Mouse (Mus musculus) myocyte (in vitro differentiated cells): ENCODE measurements at regions not wholly inside any gene's neighbourhood (a gene's known extent, or its start where the extent isn't known, plus 50 kb on each side); places are given as distances from the start of the nearest gene placed in this dataset.

Source experiments
- CEBPB ChIP-seq: IDR thresholded peaks from 2 replicates; pipeline ENCODE4 v1.6.1; 2011; ENCODE audit warnings: mild to moderate bottlenecking, moderate library complexity; ENCODE audit not compliant: poor library complexity, insufficient read depth, severe bottlenecking
- E2F4 ChIP-seq: IDR thresholded peaks from one replicate; pipeline ENCODE4 v1.6.1; 2011; ENCODE audit warnings: mild to moderate bottlenecking, control low read depth, moderate library complexity; ENCODE audit not compliant: insufficient read depth
- MAX ChIP-seq: IDR thresholded peaks from one replicate; pipeline ENCODE4 v1.6.1; 2011; ENCODE audit warnings: low read depth, mild to moderate bottlenecking, control low read depth
- MYOD1 ChIP-seq, 3 experiments: IDR thresholded peaks; one replicate each; pipeline ENCODE4 v1.6.1; 2011; ENCODE audit warnings: control low read depth in 2 of 3, low read depth in 2 of 3, mild to moderate bottlenecking in 2 of 3, moderate library complexity in 1 of 3; ENCODE audit not compliant: insufficient read length in 2 of 3, control insufficient read depth in 1 of 3
- MYOG ChIP-seq, 3 experiments: IDR thresholded peaks; one replicate each; pipeline ENCODE4 v1.6.1; 2011; ENCODE audit warnings: control low read depth in 2 of 3, low read depth in 2 of 3, mild to moderate bottlenecking in 2 of 3; ENCODE audit not compliant: insufficient read length in 2 of 3, control insufficient read depth in 1 of 3, insufficient read depth in 1 of 3
- POLR2A ChIP-seq: IDR thresholded peaks from one replicate; pipeline ENCODE4 v1.6.1; 2011; ENCODE audit warnings: low read depth, mild to moderate bottlenecking, control low read depth, moderate library complexity; ENCODE audit not compliant: insufficient read length
- POLR2AphosphoS2 ChIP-seq: IDR thresholded peaks from one replicate; pipeline ENCODE4 v1.6.1; 2011; ENCODE audit warnings: low read depth, control low read depth; ENCODE audit not compliant: insufficient read length
- REST ChIP-seq: IDR thresholded peaks from one replicate; pipeline ENCODE4 v1.6.1; 2011; ENCODE audit warnings: mild to moderate bottlenecking, control low read depth, moderate library complexity; ENCODE audit not compliant: insufficient read depth, insufficient read length
- SRF ChIP-seq: IDR thresholded peaks from one replicate; pipeline ENCODE4 v1.6.1; 2011; ENCODE audit warnings: low read depth; ENCODE audit not compliant: control insufficient read depth, insufficient read length
- TCF12 ChIP-seq: IDR thresholded peaks from one replicate; pipeline ENCODE4 v1.6.1; 2011; ENCODE audit warnings: mild to moderate bottlenecking, control low read depth; ENCODE audit not compliant: poor library complexity, insufficient read depth, severe bottlenecking
- USF1 ChIP-seq: IDR thresholded peaks from one replicate; pipeline ENCODE4 v1.6.1; 2011; ENCODE audit warnings: low read depth, mild to moderate bottlenecking, control low read depth, moderate library complexity

DNA sequence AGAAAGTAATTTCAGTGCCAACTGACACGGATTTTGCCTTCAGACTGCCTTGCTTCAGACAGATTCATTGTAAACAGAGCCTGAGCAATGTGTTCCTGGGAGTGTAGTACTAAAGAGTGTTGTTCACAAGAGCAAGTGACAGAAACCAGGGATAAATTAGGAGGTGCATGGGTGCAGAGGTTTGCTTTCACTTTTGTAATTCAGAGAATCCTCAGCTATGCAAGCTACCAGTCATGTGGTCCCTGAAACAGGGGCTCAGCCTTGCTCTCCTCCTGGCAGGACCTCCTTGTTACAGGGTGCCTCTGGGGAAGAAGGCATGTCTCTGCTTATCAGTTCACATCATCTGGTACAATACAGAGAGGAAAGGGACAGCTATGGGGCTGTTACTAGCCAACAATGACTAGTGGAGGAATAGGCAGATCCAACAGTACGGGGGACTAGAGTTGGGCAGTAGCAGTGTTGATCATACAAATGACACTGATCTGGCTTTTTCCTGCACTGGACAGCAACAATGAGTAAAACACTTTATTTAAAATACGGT is 504.5 kb downstream of the Pdha2 start:
- no peak for TF ChIP-seq MYOG (IDR thresholded peaks at IDR 0.05; ENCODE audit: control insufficient read depth in 1 of 3, insufficient read depth in 1 of 3, insufficient read length in 2 of 3, low read depth in 2 of 3)
- no peak for TF ChIP-seq REST
- TF ChIP-seq POLR2A: no peak
- no peak for TF ChIP-seq POLR2AphosphoS2
- no peak for TF ChIP-seq E2F4
- no peak for TF ChIP-seq CEBPB
- TF ChIP-seq MAX: no peak
- no peak for TF ChIP-seq TCF12
- no peak for TF ChIP-seq USF1
- no peak for TF ChIP-seq MYOD1 (IDR thresholded peaks at IDR 0.05; ENCODE audit: control insufficient read depth in 1 of 3, insufficient read length in 2 of 3, low read depth in 2 of 3)
- no peak for TF ChIP-seq SRF
